Mouse (Mus musculus) megakaryocyte, embryonic 14.5 days (primary cell): ENCODE measurements around the gene Adamts16.

Experiments used
- FLI1 ChIP-seq: IDR thresholded peaks from 2 replicates; pipeline ENCODE4 v1.6.1; 2012; ENCODE audit warnings: low read length, inconsistent platforms, mixed read lengths
- GATA1 ChIP-seq: IDR thresholded peaks from 3 replicates; pipeline ENCODE4 v1.6.1; 2012; ENCODE audit warnings: mixed read lengths, low read length, inconsistent platforms, borderline replicate concordance

DNA sequence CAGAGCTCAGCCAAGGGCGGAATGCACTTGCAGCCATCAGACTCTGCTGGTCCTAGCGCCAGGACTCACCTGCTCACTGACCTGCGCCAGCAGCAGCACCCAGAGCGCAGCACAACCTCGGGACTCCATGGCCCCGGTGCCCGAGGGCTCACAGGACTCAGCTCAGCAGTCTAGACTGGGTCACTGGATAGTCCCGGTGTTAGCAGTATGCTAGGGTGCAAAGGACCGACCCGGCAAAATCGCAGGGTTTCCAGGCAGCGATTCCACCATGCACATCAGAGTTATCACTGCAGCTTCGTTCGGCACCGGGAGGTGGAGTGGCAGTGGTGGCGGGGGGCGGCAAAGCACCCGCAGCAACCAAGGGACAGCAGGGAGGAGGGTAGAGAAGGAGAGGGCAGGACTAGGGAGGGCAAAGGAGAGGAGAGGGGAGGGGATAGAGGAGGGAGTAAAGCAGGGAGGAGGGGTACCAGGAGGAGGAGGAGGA is at the start of gene Adamts16:
- TF ChIP-seq GATA1 (no peak), FLI1 (no peak)
